ENCODE assay signal across 24 mouse cellular contexts in genomic region chr6:148541981-148542380, GRCm38 (mm10).
DNase-seq lines count a peak whose midpoint lies in the region; ATAC-seq and TF ChIP-seq lines count a peak whose summit lies in the region.
"Had no signal": no experiment of that assay in that cellular context is flagged by ENCODE, and none has a peak within 500 bp of the region (broad histone marks: within the 10 kb centered on the region; RNA-seq: fewer than 3 reads in every experiment).

No protein-coding gene starts in this region.

- 0 out of 2 replicates have a peak, but pooled peaks have one; percentile 14 for ATAC-seq in forebrain, embryonic 12.5 days (ENCODE audit: low FRiP score)
- ATAC-seq in forebrain, embryonic 11.5 days (replicated peaks; ENCODE audit: low FRiP score): no peak
- 0 out of 2 replicates have a peak, but pooled peaks have one; percentile 26 for ATAC-seq in forebrain, embryonic 16.5 days
- ATAC-seq in midbrain, embryonic 15.5 days (replicated peaks): 0 out of 2 replicates have a peak, but pooled peaks have one; percentile 48
- ATAC-seq in midbrain, postnatal 0 days (ENCODE audit: low FRiP score): no peak
- ATAC-seq: activated CD4-positive, CD25-positive, alpha-beta regulatory T cell, adult 4 months; CD4-positive, CD25-positive, alpha-beta regulatory T cell, adult 4 months; Patski had no signal

- no peaks in the 10 kb centered on the region; the same call in 1 of the 2 replicates for H3K4me1 ChIP-seq in forebrain, embryonic 12.5 days
- no peaks in the 10 kb centered on the region for H3K4me1 ChIP-seq in forebrain, embryonic 11.5 days (replicated peaks; ENCODE audit: control insufficient read depth, insufficient read depth, low read length)
- H3K4me1 ChIP-seq in forebrain, embryonic 16.5 days (replicated peaks; ENCODE audit: control insufficient read depth, insufficient read depth, low read length): peaks cover 3% of the 10 kb centered on the region; the same call in 1 of the 2 replicates
- H3K4me1 ChIP-seq in forebrain, embryonic 10.5 days: peaks cover 17% of the 10 kb centered on the region
- H3K4me1 ChIP-seq in midbrain, embryonic 15.5 days: no peaks in the 10 kb centered on the region; the same call in 1 of the 2 replicates
- H3K4me1 ChIP-seq in midbrain, postnatal 0 days (ENCODE audit: insufficient read depth, low read length): no peaks in the 10 kb centered on the region; the same call in 1 of the 2 replicates

- 82% methylated on average over 2 of the region's 2 CpGs for whole genome bisulfite sequencing in forebrain, embryonic 12.5 days
- 84% methylated on average over 2 of the region's 2 CpGs for WGBS in forebrain, embryonic 11.5 days
- WGBS in forebrain, embryonic 16.5 days: 86% methylated on average over 2 of the region's 2 CpGs
- WGBS in forebrain, embryonic 10.5 days: 95% methylated on average over 2 of the region's 2 CpGs
- 71% methylated on average over 2 of the region's 2 CpGs for WGBS in midbrain, embryonic 15.5 days
- 79% methylated on average over 2 of the region's 2 CpGs for WGBS in midbrain, postnatal 0 days

- H3K27me3 ChIP-seq in forebrain, embryonic 12.5 days: no peaks in the 10 kb centered on the region
- no peaks in the 10 kb centered on the region for H3K27me3 ChIP-seq in forebrain, embryonic 11.5 days (ENCODE audit: control insufficient read depth, insufficient read depth, low read length)
- H3K27me3 ChIP-seq in forebrain, embryonic 16.5 days (replicated peaks; ENCODE audit: control insufficient read depth, insufficient read depth, low read length): no peaks in the 10 kb centered on the region
- H3K27me3 ChIP-seq in forebrain, embryonic 10.5 days (ENCODE audit: poor library complexity, severe bottlenecking): no peaks in the 10 kb centered on the region
- H3K27me3 ChIP-seq in midbrain, embryonic 15.5 days (replicated peaks): no peaks in the 10 kb centered on the region
- no peaks in the 10 kb centered on the region for H3K27me3 ChIP-seq in midbrain, postnatal 0 days (ENCODE audit: insufficient read depth, low read length)
- H3K27me3 ChIP-seq: CH12.LX; embryonic facial prominence, embryonic 12.5 days; Patski had no signal

- H3K4me3 ChIP-seq in forebrain, embryonic 12.5 days (replicated peaks): no peak overlapping the region
- H3K4me3 ChIP-seq in forebrain, embryonic 11.5 days (ENCODE audit: low read depth, low read length): no peak overlapping the region
- H3K4me3 ChIP-seq in forebrain, embryonic 16.5 days (replicated peaks; ENCODE audit: low read length): no peak overlapping the region
- no peak overlapping the region for H3K4me3 ChIP-seq in forebrain, embryonic 10.5 days
- H3K4me3 ChIP-seq in midbrain, embryonic 15.5 days: no peak overlapping the region
- H3K4me3 ChIP-seq in midbrain, postnatal 0 days (ENCODE audit: low read depth, low read length): no peak overlapping the region
- H3K4me3 ChIP-seq: embryonic facial prominence, embryonic 10.5 days; embryonic facial prominence, embryonic 12.5 days had no signal

- H3K9me3 ChIP-seq in forebrain, embryonic 12.5 days: no peaks in the 10 kb centered on the region
- H3K9me3 ChIP-seq in forebrain, embryonic 11.5 days (ENCODE audit: control insufficient read depth, low read length): no peaks in the 10 kb centered on the region
- H3K9me3 ChIP-seq in forebrain, embryonic 16.5 days (ENCODE audit: control insufficient read depth, low read length): no peaks in the 10 kb centered on the region
- no peaks in the 10 kb centered on the region for H3K9me3 ChIP-seq in forebrain, embryonic 10.5 days
- H3K9me3 ChIP-seq in midbrain, embryonic 15.5 days: no peaks in the 10 kb centered on the region
- H3K9me3 ChIP-seq in midbrain, postnatal 0 days (ENCODE audit: low read length): no peaks in the 10 kb centered on the region
- H3K9me3 ChIP-seq: embryonic facial prominence, embryonic 10.5 days; embryonic facial prominence, embryonic 12.5 days; G1E had no signal

- H3K36me3 ChIP-seq in forebrain, embryonic 12.5 days (replicated peaks): no peaks in the 10 kb centered on the region
- no peaks in the 10 kb centered on the region for H3K36me3 ChIP-seq in forebrain, embryonic 11.5 days (ENCODE audit: control insufficient read depth, insufficient read depth, low read length)
- no peaks in the 10 kb centered on the region for H3K36me3 ChIP-seq in forebrain, embryonic 16.5 days (ENCODE audit: control insufficient read depth, insufficient read depth)
- no peaks in the 10 kb centered on the region for H3K36me3 ChIP-seq in forebrain, embryonic 10.5 days (replicated peaks)
- no peaks in the 10 kb centered on the region for H3K36me3 ChIP-seq in midbrain, embryonic 15.5 days (replicated peaks)
- H3K36me3 ChIP-seq in midbrain, postnatal 0 days (ENCODE audit: insufficient read depth, low read length): no peaks in the 10 kb centered on the region
- H3K36me3 ChIP-seq: embryonic facial prominence, embryonic 10.5 days; embryonic facial prominence, embryonic 12.5 days; G1E had no signal

- H3K27ac ChIP-seq in forebrain, embryonic 12.5 days: no peak overlapping the region
- H3K27ac ChIP-seq in forebrain, embryonic 11.5 days (ENCODE audit: low read depth, low read length): no peak overlapping the region
- H3K27ac ChIP-seq in forebrain, embryonic 16.5 days (ENCODE audit: low read length): no peak overlapping the region
- no peak overlapping the region for H3K27ac ChIP-seq in forebrain, embryonic 10.5 days
- H3K27ac ChIP-seq in midbrain, embryonic 15.5 days: no peak overlapping the region
- no peak overlapping the region for H3K27ac ChIP-seq in midbrain, postnatal 0 days (ENCODE audit: low read depth, low read length)
- H3K27ac ChIP-seq: embryonic facial prominence, embryonic 10.5 days; embryonic facial prominence, embryonic 12.5 days had no signal

- intact Hi-C loops in heart, postnatal 10 days (cut with DNase I): no loop called here

- no peak for TF ChIP-seq CTCF in midbrain, postnatal 0 days (IDR thresholded peaks at IDR 0.05)

- H3K9ac ChIP-seq in forebrain, embryonic 12.5 days: no peak overlapping the region
- no peak overlapping the region for H3K9ac ChIP-seq in forebrain, embryonic 11.5 days (ENCODE audit: low read length)
- H3K9ac ChIP-seq in forebrain, embryonic 16.5 days (replicated peaks; ENCODE audit: low read depth, low read length): no peak overlapping the region
- H3K9ac ChIP-seq in midbrain, embryonic 15.5 days: no peak overlapping the region
- no peak overlapping the region for H3K9ac ChIP-seq in midbrain, postnatal 0 days (replicated peaks; ENCODE audit: low read length, poor library complexity, severe bottlenecking)
- H3K9ac ChIP-seq: embryonic facial prominence, embryonic 12.5 days had no signal

- DNase-seq in forebrain, embryonic 11.5 days (ENCODE audit: low spot score): no peak
- no peak for DNase-seq in forebrain, embryonic 10.5 days (ENCODE audit: extremely low spot score, low spot score)
- DNase-seq in heart, adult 11 months: peak; percentile 55
- DNase-seq in heart, postnatal 10 days: no peak
- no peak for DNase-seq in midbrain, postnatal 0 days (ENCODE audit: low spot score)
- DNase-seq: adrenal gland, adult 8-10 months; adrenal gland, postnatal 14 days; adrenal gland, postnatal 36 days; B cell, adult 2 months; cerebellum, adult 11-12 months; cerebellum, adult 2 months; cerebellum, adult 9-10 months; cerebellum, postnatal 10 days; cerebellum, postnatal 25 days had no signal

- H3K4me2 ChIP-seq in forebrain, embryonic 12.5 days: no peak overlapping the region
- no peak overlapping the region for H3K4me2 ChIP-seq in forebrain, embryonic 11.5 days (ENCODE audit: low read depth, low read length, severe bottlenecking)
- H3K4me2 ChIP-seq in forebrain, embryonic 16.5 days (ENCODE audit: low read length): no peak overlapping the region
- H3K4me2 ChIP-seq in midbrain, embryonic 15.5 days: no peak overlapping the region
- no peak overlapping the region for H3K4me2 ChIP-seq in midbrain, postnatal 0 days (ENCODE audit: low read depth, low read length, poor library complexity, severe bottlenecking)
- H3K4me2 ChIP-seq: embryonic facial prominence, embryonic 12.5 days had no signal

Comparison
In these comparisons a context has a peak if more than half of its experiments do, and no peak if none do; other contexts are left out.
1. ATAC-seq: peak in forebrain, embryonic 12.5 days (single experiment), forebrain, embryonic 16.5 days (single experiment) and midbrain, embryonic 15.5 days (single experiment); none in forebrain, embryonic 11.5 days (single experiment) and midbrain, postnatal 0 days (single experiment).